Mouse (Mus musculus): ENCODE results near the gene Cdc6.

- TF ChIP-seq POLR2A (IDR thresholded peaks at IDR 0.05; ENCODE audit: control insufficient read depth, extremely low read depth, insufficient read depth, low read length, poor library complexity) (no peak), CTCF (IDR thresholded peaks at IDR 0.05; ENCODE audit: borderline replicate concordance, control insufficient read depth, extremely low read depth, insufficient read depth, low read length, poor library complexity) (no peak)
These were observed 59.0 kb downstream of the Cdc6 start for GRCm38 (mm10) chr11:98966499-98967141.
